Mouse (Mus musculus) lung, postnatal 25 days (tissue): ENCODE measurements around the gene Cpe.
A peak's percentile ranks its signal among the peaks of the same experiment; 100 is the strongest.

Experiments used
- DNase-seq: peaks from one replicate; pipeline ENCODE4 v3.0.0; 2022; ENCODE audit warnings: low spot score

Cpe gene

GRCm38 (mm10) chr8:64632169-64632568 is 60.7 kb downstream of the Cpe start:
- no peak for DNase-seq

DNA sequence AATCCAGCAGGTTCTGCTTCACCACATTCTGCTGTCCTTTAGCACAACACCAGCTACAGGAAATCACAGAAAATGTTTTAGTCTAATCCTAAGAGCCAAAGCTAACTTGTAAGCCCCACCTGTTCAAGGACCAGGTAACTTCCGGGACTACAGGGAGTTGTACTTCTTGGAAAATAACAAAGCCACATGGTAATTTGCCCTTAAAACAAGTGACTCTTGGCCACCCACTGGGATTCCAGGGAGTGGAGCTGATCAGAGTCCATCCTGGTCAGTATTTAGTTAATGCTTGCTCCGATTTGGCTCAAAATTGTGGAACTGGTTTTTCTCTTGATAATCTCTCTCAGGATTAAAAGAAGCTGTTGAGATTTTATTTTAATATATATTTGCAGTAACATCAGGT is 61.1 kb downstream of the Cpe start:
- no peak for DNase-seq

- no peak for DNase-seq
Observed at GRCm38 (mm10) chr8:64629034-64629760, 63.7 kb downstream of the Cpe start.

- no peak for DNase-seq
Observed at GRCm38 (mm10) chr8:64628039-64628438, 64.8 kb downstream of the Cpe start.

GRCm38 (mm10) chr8:64624603-64625037 is 68.2 kb downstream of the Cpe start:
- DNase-seq = no peak

GRCm38 (mm10) chr8:64620365-64621150 is 72.3 kb downstream of the Cpe start:
- DNase-seq = no peak

DNA sequence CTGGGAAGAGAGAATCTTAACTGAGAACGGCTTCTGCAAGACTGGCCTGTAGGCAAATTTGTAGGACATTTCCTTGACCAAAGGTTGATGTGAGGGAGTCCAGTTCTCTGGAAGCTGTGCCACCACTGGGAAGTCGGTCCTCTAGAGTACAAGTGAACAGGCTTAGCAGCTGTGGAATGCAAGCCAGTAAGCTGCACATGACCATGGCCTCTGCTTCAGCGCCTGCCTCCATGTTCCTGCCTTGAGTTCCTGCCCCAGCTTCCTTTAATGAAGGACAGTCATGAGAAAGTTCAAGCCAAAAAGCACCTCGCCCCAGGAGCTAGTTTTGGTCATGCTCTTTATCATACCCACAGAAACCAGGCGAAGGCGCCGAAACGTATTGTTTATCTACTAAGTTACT is 73.2 kb downstream of the Cpe start:
- no peak for DNase-seq

DNA sequence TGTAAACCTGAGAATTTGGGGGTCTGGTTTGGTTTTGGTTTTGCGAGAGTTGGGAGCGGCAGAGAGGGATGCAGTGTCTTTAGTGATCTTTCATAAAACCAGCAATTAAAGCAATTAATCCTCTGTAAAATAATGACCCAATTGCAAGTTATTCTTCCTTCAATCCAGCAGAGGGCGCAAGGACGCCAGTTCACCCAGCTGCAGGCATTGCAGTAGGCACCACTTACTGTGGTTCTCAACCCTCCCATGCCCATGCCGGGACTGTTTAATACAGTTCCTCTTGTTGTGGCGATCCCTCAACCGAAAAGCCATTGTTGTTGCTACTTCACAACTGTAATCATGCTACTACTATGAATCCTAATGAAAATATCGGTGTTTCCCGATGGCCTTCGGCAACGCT is 74.2 kb downstream of the Cpe start:
- DNase-seq = peak; percentile 23

- DNase-seq = no peak
Observed at GRCm38 (mm10) chr8:64616566-64616965, 76.3 kb downstream of the Cpe start.

DNA sequence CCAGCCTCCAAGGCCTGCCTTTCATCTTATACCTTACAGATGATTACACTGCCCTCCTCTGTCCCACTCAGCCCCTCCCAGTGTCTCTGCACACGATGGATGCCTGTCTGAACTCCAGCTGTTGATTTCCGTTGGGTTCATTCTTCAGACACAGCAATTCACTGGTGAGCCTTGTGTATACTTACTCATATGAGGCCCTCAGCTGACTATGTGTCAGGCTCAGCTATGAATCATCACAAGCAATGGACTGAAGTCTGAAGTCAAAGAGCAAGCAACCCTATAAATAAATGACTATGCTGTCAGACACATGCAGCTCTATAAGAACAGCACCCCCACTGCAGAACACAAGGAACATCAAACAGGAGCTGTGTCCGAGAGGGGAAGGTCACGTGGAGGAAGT is 77.4 kb downstream of the Cpe start:
- DNase-seq = no peak

DNA sequence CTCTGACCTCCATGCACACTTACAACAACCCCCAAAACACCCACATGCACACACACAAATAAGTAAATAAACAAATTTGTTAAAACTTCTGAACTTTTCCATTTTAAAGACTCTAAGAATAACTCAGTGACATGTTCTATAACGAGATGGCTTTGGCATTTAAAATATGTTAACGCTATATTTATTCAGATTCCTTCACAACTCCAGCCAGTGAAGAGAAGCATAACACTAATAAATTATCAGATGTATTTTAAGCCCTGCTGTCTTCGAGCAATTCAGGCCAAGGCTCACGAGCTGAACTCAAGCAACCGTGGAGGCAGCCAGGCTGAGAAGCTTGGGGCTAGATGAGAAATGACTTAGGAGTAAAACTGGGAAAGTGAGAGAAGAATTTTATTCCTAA is 79.2 kb downstream of the Cpe start:
- no peak for DNase-seq

- DNase-seq = no peak
Observed at GRCm38 (mm10) chr8:64611210-64611974, 81.5 kb downstream of the Cpe start.

DNA sequence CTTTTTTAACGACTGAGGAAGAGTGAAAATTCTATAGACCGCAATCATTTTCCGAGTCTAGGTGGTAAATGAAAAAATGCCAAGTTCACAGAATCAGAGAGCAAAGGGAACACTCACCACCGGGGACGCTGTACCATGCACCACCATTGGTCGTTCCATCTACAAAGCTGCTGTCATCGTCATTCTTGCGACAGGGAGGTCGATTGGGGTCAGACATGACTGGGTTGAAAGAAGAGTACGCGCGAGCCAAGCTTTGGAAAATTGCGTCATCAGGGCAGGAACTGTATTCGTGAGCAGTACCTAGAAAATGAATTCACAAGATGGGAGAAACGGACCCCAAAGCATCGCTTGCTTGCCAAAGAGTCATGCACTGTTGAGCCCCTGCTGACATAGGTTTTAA is 83.9 kb downstream of the Cpe start:
- no peak for DNase-seq

GRCm38 (mm10) chr8:64606015-64606414 is 86.8 kb downstream of the Cpe start:
- DNase-seq = no peak

DNA sequence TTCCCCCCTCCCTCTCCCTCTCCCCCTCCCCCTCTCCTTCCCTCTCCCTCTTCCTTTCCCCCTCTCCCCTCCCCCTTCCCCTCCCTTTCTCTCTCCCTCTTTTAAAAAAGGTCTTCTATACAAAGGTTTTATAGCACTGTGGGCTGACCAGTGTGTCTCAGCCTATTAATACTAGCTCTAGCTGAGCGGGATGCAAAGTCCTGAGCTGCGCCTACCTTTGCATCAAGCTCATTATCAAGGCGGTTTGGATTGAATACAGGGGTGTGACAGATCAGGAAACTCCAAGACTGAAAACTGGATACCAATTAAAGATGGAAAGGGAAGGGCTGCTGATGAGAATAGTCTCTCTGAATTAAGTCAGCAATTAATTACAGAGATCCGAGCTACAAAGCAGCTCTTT is 94.6 kb downstream of the Cpe start:
- DNase-seq = no peak

DNA sequence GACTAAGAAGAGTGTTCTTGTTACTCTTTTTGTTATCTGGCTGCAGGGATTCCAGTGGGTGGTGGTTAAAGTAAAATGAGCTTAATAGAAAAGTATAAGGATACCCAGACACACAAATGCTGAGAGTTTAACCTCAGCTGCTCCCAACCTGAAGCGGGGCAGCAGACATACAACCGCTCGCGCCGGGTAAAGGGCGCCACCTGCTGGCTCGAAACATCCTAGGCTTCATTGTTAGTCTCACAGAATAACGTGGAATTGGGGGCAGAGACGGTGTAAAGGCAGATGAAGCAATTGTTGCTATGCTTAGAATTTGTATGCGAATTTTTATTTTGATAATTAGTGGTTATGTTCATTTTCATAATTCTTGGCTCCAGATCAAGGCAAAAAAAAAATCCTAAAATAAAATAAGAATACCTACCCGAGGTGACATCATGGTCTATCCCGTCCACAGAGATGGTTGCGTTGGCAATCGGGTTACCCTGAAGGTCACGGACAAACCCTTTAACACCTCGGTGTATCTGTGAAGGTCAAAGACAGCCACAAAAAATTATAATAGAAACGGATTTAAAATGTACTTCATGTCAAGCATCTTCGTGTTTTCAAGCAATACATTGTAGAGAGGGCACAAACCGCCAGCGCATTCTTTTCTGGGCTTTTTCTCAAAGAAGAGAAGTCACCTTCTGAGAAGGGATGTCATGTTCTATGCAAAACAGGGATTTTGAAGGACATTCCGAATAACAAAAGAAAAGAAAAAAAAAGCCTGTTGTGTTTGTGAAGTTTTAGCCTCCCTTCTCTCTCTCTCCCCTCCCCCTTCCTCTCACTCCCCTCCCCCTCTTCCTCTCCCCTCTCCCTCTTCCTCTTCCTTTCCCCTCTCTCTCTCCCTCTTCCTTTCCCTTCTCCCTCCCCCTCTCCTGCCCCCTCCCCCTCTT is 95.5 kb downstream of the Cpe start:
- peak; percentile 40 for DNase-seq

- no peak for DNase-seq
Observed at GRCm38 (mm10) chr8:64596396-64596795, 96.5 kb downstream of the Cpe start.

GRCm38 (mm10) chr8:64590456-64590855 is 102.4 kb downstream of the Cpe start:
- no peak for DNase-seq

GRCm38 (mm10) chr8:64582887-64583286 is 110.0 kb downstream of the Cpe start:
- no peak for DNase-seq

DNA sequence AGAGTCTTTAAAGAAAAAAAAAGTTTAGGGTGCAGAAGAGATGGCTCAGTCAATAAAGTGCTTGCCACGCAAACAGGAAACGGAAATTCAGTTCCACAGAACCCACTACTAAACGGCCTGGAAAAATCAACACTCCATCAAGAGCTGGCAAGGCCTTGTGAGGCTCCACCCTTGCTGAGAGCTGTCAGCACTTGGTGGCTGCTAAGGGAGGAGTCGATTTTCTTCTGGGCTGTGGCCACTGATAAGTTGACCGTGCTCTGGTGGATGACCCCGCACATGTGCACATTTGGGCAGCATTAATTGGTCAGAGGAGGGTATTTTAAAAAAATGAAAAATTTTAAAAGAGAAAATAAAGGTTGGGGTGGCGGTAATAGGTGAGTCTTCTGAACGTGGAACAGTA is 114.6 kb downstream of the Cpe start:
- no peak for DNase-seq

- no peak for DNase-seq
Observed at GRCm38 (mm10) chr8:64575001-64575400, 117.9 kb downstream of the Cpe start.
